26 mouse cellular contexts compared by ENCODE assay signal in genomic region chr5:4560370-4561138, GRCm38 (mm10).
DNase-seq lines count a peak whose midpoint lies in the region; ATAC-seq and TF ChIP-seq lines count a peak whose summit lies in the region.
"Had no signal": no experiment of that assay in that cellular context is flagged by ENCODE, and none has a peak within 500 bp of the region (broad histone marks: within the 10 kb centered on the region; RNA-seq: fewer than 3 reads in every experiment).

No protein-coding gene starts in this region.

- no peaks in the 10 kb centered on the region for H3K27me3 ChIP-seq in intestine, embryonic 14.5 days (replicated peaks; ENCODE audit: control insufficient read depth, insufficient read depth, low read length)
- no peaks in the 10 kb centered on the region for H3K27me3 ChIP-seq in intestine, embryonic 16.5 days (replicated peaks; ENCODE audit: control insufficient read depth, insufficient read depth, low read length)
- H3K27me3 ChIP-seq in lung, postnatal 0 days (replicated peaks; ENCODE audit: insufficient read depth, low read length): no peaks in the 10 kb centered on the region
- H3K27me3 ChIP-seq: embryonic facial prominence, embryonic 12.5 days; heart, embryonic 15.5 days; intestine, embryonic 15.5 days; limb, embryonic 13.5 days; liver, embryonic 12.5 days; neural tube, embryonic 13.5 days had no signal

- H3K4me3 ChIP-seq in intestine, embryonic 14.5 days (ENCODE audit: low read depth, low read length): no peak overlapping the region
- H3K4me3 ChIP-seq in intestine, embryonic 16.5 days (ENCODE audit: low read length): no peak overlapping the region
- no peak overlapping the region for H3K4me3 ChIP-seq in lung, postnatal 0 days (ENCODE audit: low read depth, low read length)
- H3K4me3 ChIP-seq: embryonic facial prominence, embryonic 12.5 days; gastrocnemius, adult 2 months; heart, embryonic 15.5 days; intestine, embryonic 15.5 days; limb, embryonic 13.5 days; liver, embryonic 12.5 days; midbrain, embryonic 10.5 days; myocyte; neural tube, embryonic 13.5 days had no signal

- H3K27ac ChIP-seq in intestine, embryonic 14.5 days (ENCODE audit: low read depth): no peak overlapping the region
- no peak overlapping the region for H3K27ac ChIP-seq in intestine, embryonic 16.5 days (ENCODE audit: low read length)
- H3K27ac ChIP-seq in lung, postnatal 0 days (ENCODE audit: low read length): no peak overlapping the region
- H3K27ac ChIP-seq: embryonic facial prominence, embryonic 12.5 days; gastrocnemius, adult 2 months; heart, embryonic 15.5 days; hindbrain, embryonic 14.5 days; intestine, embryonic 15.5 days; limb, embryonic 13.5 days; liver, embryonic 12.5 days; midbrain, embryonic 10.5 days; neural tube, embryonic 13.5 days had no signal

- H3K4me2 ChIP-seq in intestine, embryonic 14.5 days (ENCODE audit: low read length): no peak overlapping the region
- no peak overlapping the region for H3K4me2 ChIP-seq in intestine, embryonic 16.5 days (ENCODE audit: low read depth, low read length)
- no peak overlapping the region for H3K4me2 ChIP-seq in lung, postnatal 0 days (replicated peaks; ENCODE audit: low read depth, low read length)
- H3K4me2 ChIP-seq: embryonic facial prominence, embryonic 12.5 days; heart, embryonic 15.5 days; hindbrain, embryonic 14.5 days; intestine, embryonic 15.5 days; limb, embryonic 13.5 days; liver, embryonic 12.5 days; neural tube, embryonic 13.5 days had no signal

- DNase-seq in embryo, embryonic 10 days (ENCODE audit: low spot score): peak; percentile 14
- no peak for DNase-seq in embryo, embryonic 9.5 days (ENCODE audit: extremely low spot score)
- no peak for DNase-seq in intestine, embryonic 14.5 days (ENCODE audit: low spot score)
- DNase-seq in lung, postnatal 0 days (ENCODE audit: low spot score): peak; percentile 19
- DNase-seq in lung, postnatal 10 days: no peak
- DNase-seq in gastrocnemius, postnatal 36 days: no peak
- DNase-seq: adrenal gland, postnatal 10 days; cerebellum, adult 2 months; cerebellum, postnatal 25 days; gastrocnemius, adult 2 months; heart, postnatal 4 days; kidney, postnatal 36 days; layer of hippocampus, postnatal 36 days; lung, adult 18-20 months; lung, postnatal 4 days had no signal

- H3K36me3 ChIP-seq in intestine, embryonic 14.5 days (ENCODE audit: control insufficient read depth, insufficient read depth, low read length): no peaks in the 10 kb centered on the region
- no peaks in the 10 kb centered on the region for H3K36me3 ChIP-seq in intestine, embryonic 16.5 days (ENCODE audit: control insufficient read depth, insufficient read depth, low read length)
- H3K36me3 ChIP-seq in lung, postnatal 0 days (ENCODE audit: insufficient read depth, low read length): no peaks in the 10 kb centered on the region
- H3K36me3 ChIP-seq: embryonic facial prominence, embryonic 12.5 days; heart, embryonic 15.5 days; intestine, embryonic 15.5 days; limb, embryonic 13.5 days; liver, embryonic 12.5 days; midbrain, embryonic 10.5 days; neural tube, embryonic 13.5 days had no signal

- WGBS in intestine, embryonic 14.5 days: 40% methylated on average over 7 of the region's 7 CpGs
- 58% methylated on average over 7 of the region's 7 CpGs for WGBS in intestine, embryonic 16.5 days
- 58% methylated on average over 7 of the region's 7 CpGs for WGBS in lung, postnatal 0 days

- TF ChIP-seq EP300 in lung, postnatal 0 days (IDR thresholded peaks at IDR 0.05): no peak

- no peaks in the 10 kb centered on the region for H3K9me3 ChIP-seq in intestine, embryonic 14.5 days (ENCODE audit: control insufficient read depth, low read length)
- no peaks in the 10 kb centered on the region for H3K9me3 ChIP-seq in intestine, embryonic 16.5 days (ENCODE audit: control insufficient read depth, low read length)
- H3K9me3 ChIP-seq in lung, postnatal 0 days (ENCODE audit: low read length): no peaks in the 10 kb centered on the region
- H3K9me3 ChIP-seq: embryonic facial prominence, embryonic 12.5 days; heart, embryonic 15.5 days; intestine, embryonic 15.5 days; limb, embryonic 13.5 days; liver, embryonic 12.5 days; midbrain, embryonic 10.5 days had no signal

- 0 out of 2 replicates have a peak, but pooled peaks have one; percentile 36 for ATAC-seq in intestine, embryonic 14.5 days (replicated peaks; ENCODE audit: low FRiP score, low TSS enrichment, low read depth)
- ATAC-seq in intestine, embryonic 16.5 days: no peak
- ATAC-seq in lung, postnatal 0 days: no peak
- ATAC-seq: intestine, embryonic 15.5 days; liver, embryonic 12.5 days; midbrain, embryonic 16.5 days had no signal

- TF ChIP-seq CTCF in lung, postnatal 0 days (IDR thresholded peaks at IDR 0.05): no peak

- H3K9ac ChIP-seq in intestine, embryonic 14.5 days (ENCODE audit: low read length): no peak overlapping the region
- no peak overlapping the region for H3K9ac ChIP-seq in intestine, embryonic 16.5 days (ENCODE audit: low read depth, low read length)
- H3K9ac ChIP-seq in lung, postnatal 0 days (replicated peaks; ENCODE audit: low read depth): no peak overlapping the region
- H3K9ac ChIP-seq: embryonic facial prominence, embryonic 12.5 days; heart, embryonic 15.5 days; hindbrain, embryonic 14.5 days; intestine, embryonic 15.5 days; limb, embryonic 13.5 days; liver, embryonic 12.5 days; neural tube, embryonic 13.5 days had no signal

- no peaks in the 10 kb centered on the region; the same call in 1 of the 2 replicates for H3K4me1 ChIP-seq in intestine, embryonic 14.5 days (replicated peaks; ENCODE audit: control insufficient read depth, insufficient read depth, low read length)
- no peaks in the 10 kb centered on the region for H3K4me1 ChIP-seq in intestine, embryonic 16.5 days (ENCODE audit: control insufficient read depth, insufficient read depth, low read length)
- no peaks in the 10 kb centered on the region for H3K4me1 ChIP-seq in lung, postnatal 0 days (ENCODE audit: insufficient read depth, low read depth, low read length)
- H3K4me1 ChIP-seq: embryonic facial prominence, embryonic 12.5 days; heart, embryonic 15.5 days; liver, embryonic 12.5 days; midbrain, embryonic 10.5 days; neural tube, embryonic 13.5 days had no signal

- intact Hi-C loops in gastrocnemius, postnatal 36 days (cut with DNase I): no loop called here

Comparison
In these comparisons a context has a peak if more than half of its experiments do, and no peak if none do; other contexts are left out.
1. DNase-seq: peak in embryo, embryonic 10 days (single experiment) and lung, postnatal 0 days (single experiment); none in embryo, embryonic 9.5 days (single experiment), intestine, embryonic 14.5 days (single experiment), lung, postnatal 10 days (single experiment) and gastrocnemius, postnatal 36 days (0 of 2).